Comparison of ENCODE assay signal across 8 mouse cellular contexts in the genomic region with DNA sequence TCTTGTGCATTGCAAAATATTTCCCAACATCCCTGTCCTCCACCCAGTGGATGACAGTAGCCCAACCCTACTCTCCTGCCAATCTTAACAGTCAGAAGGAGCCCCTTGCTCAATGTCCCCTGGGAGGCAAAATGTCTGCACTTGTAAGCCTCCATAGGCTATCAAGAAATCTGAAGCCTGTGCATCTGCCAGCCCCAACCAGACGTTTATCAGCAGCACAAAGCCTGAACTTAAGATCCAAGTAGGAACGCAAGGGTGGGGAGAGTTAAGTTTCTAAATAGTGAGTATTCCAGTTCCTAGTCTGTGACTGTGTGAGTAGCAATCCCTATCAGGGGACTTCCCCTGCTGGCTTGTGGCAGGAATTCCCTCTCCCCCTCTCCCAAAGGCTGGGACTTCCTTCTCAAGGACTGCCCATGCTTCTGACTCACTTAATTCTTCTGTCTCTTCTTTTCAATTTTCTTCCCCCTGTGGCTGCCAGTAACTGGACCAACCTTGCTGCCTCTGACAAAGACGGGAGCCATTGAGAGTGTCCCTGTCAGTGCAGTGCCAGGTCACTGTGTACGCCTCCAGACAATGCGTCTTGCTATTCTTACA.
DNase-seq lines count a peak whose midpoint lies in the region; ATAC-seq lines count a peak whose summit lies in the region.

No protein-coding gene starts in this region.

- no peaks in the 10 kb centered on the region for H3K27me3 ChIP-seq in embryonic facial prominence, embryonic 12.5 days

- no peaks in the 10 kb centered on the region for H3K9me3 ChIP-seq in embryonic facial prominence, embryonic 12.5 days

- no peak overlapping the region for H3K27ac ChIP-seq in embryonic facial prominence, embryonic 12.5 days

- H3K4me3 ChIP-seq in embryonic facial prominence, embryonic 12.5 days: no peak overlapping the region

- DNase-seq in gastrocnemius, adult 18-20 months (ENCODE audit: low spot score): peak; percentile 58
- no peak for DNase-seq in gastrocnemius, postnatal 4 days (ENCODE audit: low spot score in 2 of 2)
- peak; percentile 83 for DNase-seq in 3T3-L1 (ENCODE audit: low read depth, low spot score)
- peak; percentile 60 to 62 for DNase-seq in heart, postnatal 10 days
- no peak for DNase-seq in T-cell, adult 2 months (ENCODE audit: low spot score)
- DNase-seq in right cerebral cortex, postnatal 36 days (ENCODE audit: low spot score in 2 of 2): no peak
- no peak for DNase-seq in frontal cortex, postnatal 10 days (ENCODE audit: low spot score in 2 of 2)

- WGBS in embryonic facial prominence, embryonic 12.5 days: 48% methylated on average over 5 of the region's 5 CpGs

- H3K4me1 ChIP-seq in embryonic facial prominence, embryonic 12.5 days: peaks cover 35% of the 10 kb centered on the region

- intact Hi-C loops in heart, postnatal 10 days (cut with DNase I): loop anchor here (5.0 kb wide), 2 partner anchors 39 to 66 kb away; no protein-coding TSS in a partner anchor

- peak; percentile 62; the same call in 1 of the 2 replicates for ATAC-seq in embryonic facial prominence, embryonic 12.5 days (ENCODE audit: insufficient number of reproducible peaks, insufficient read depth, low FRiP score, low TSS enrichment)

- H3K4me2 ChIP-seq in embryonic facial prominence, embryonic 12.5 days (replicated peaks): no peak overlapping the region

- no peaks in the 10 kb centered on the region for H3K36me3 ChIP-seq in embryonic facial prominence, embryonic 12.5 days

- H3K9ac ChIP-seq in embryonic facial prominence, embryonic 12.5 days: no peak overlapping the region

Comparison
In these comparisons a context has a peak if more than half of its experiments do, and no peak if none do; other contexts are left out.
1. DNase-seq: peak in gastrocnemius, adult 18-20 months (single experiment), 3T3-L1 (single experiment) and heart, postnatal 10 days (2 of 2); none in gastrocnemius, postnatal 4 days (0 of 2), T-cell, adult 2 months (single experiment), right cerebral cortex, postnatal 36 days (0 of 2) and frontal cortex, postnatal 10 days (0 of 2).